Mouse (Mus musculus): ENCODE measurements around the gene Axl.
"Not testable (repeated sequence)": the region's sequence is repeated elsewhere in the genome, so short reads cannot be mapped to it uniquely, and the experiment has no call there.

The Axl gene

DNA sequence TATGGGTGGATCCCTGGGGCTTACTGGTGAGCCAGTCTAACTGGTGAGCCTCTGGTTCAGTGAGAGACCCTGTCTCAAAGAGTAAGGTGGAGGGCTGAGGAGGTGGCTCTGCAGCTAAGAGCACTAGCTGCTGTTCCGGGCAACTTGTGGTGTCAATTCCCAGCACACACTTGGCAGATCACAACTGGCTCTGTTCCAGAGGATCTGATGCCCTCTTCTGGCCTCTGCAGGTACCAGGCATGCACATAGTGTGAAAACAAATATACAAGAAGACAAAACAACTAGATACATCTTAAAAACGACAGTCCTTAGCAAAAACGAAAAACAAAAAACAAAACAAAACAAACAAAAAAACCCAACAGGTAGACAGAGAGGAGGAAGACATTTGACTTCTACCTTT lies 5.2 kb upstream of the Axl start:
- no peak for DNase-seq (ENCODE audit: low spot score in 2 of 2)

DNA sequence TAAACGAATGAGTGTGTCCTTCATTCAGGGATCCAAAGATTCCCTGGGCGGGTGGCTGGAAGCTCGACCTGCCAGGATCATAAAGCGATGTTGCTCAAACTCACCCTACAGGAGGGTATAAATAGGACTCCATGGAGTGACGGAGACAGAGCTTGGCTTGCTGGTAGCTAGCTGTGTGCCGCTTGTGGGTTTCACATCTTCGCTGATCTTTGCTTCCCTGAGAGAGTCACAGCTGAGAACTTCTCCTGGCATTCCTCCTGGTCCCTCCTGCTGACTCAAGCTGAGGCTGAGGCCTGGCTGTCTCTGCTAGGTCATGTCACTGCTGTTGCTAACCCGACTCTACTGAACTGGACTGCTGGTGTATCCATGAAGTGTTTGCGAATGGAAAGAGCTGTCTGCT lies 4.5 kb upstream of the Axl start:
- not testable (repeated sequence) for DNase-seq (ENCODE audit: low spot score in 2 of 2)

DNA sequence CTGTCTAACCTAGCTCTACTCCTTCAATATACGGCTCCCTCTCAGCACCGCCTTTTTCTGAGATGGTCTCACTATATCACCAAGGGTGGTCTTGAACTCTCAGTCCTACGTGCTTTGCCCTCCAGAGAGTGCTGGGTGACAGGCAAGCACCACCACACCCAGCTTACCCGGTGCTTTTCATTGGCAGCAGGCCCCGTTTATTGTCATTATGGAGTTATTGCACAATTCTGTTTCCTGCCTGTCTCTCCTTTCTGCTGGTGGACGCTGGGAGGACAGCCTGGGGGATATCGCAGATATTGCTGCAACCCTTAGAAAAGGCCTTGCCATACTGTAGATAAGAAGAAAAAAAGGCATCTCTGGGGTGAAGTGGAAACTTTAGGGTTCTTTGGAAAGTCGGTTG lies 2.1 kb upstream of the Axl start:
- no peak for DNase-seq (ENCODE audit: low spot score in 2 of 2)

DNA sequence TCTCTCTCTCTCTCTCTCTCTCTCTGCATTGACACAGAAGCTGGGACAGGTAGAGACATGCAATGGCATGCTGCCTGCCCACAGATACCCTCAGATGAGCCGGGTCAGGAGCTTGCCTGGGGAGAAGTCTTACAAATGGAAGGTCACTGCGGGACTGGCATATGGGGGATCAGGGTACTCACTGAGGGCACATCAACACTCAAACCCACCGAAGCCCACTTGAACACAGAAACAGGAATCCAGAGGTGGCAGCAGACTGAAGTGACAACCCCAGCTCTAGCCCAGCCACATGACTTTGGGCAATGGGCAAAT lies 580 bp upstream of the Axl start:
- no peak for DNase-seq (ENCODE audit: low spot score in 2 of 2)

DNA sequence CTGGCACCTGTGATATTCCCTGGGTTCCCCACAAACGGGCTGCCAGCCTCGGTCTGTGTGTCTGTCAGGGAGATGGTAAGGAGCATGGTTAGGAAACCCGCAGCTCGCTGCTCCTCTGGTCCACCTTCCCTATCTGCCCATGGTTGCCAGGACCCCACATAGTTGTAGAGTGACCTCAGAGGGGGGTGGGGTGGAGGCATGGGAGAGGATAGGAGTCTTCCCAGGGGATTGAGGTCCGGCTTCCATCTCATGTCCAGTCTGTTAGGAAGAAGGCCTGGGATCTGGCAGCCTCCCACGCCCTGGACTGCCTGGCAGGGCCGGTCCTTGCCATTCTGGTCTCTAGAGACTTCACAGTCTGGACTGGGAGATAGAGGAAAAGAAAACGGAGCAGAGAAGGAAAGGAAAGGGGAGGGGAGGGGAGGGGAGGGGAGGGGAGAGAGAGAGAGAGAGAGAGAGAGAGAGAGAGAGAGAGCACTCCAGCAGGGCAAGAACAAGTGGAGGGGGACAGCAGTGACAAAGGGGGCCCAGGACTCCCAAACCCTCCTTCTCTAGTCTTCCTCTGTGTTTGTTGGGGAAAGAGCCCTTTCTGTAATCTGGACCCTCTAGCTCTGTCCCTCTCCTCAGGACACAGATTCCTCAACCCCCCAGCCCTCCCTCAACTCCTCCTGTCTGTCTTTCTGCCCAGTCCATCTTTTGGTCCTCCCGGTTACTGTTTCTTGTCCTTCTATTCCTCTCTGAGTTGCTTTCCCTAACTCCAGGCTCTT lies 867 bp downstream of the Axl start:
- no peak for DNase-seq (ENCODE audit: low spot score in 2 of 2)

DNA sequence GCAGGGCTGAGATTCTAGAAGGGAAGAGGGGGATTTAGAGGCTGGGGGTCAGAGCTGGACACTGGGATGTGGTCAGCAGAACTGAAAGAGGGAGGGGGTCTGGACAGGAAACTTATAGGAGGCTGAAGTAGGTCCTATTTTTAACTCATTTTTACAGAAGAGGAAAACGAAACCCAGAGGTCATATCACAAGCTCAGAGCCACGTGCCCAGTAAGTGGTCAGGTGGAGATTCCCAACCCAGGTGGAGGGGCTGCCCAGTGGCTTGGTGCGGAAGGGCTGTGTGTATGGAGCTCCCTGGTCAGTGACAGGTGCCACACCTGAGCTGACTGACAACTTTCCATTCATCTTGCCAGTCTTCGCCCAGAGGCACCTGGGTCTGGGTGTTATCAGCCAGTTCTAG lies 1.5 kb downstream of the Axl start:
- no peak for DNase-seq (ENCODE audit: low spot score in 2 of 2)

DNA sequence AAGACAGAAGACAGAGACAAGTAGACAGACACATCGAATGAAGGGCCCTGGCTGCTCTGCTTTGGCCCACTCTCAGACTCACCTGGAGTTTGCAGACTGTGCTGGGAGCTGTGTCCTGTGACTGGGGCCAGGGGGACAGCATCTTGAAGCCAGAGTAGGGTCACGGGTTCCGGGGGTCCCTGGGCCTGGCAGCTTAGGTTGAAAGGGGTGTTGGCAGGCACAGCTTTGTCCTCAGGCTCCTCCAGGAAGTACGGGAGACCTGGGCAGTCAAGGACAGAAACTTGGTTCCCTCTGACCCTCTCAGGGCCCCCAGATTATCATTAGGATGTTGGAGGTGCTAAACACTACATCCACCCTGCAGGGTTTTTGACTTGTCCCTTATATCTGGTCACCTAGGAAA lies 2.8 kb downstream of the Axl start:
- DNase-seq (ENCODE audit: low spot score in 2 of 2) = no peak

DNA sequence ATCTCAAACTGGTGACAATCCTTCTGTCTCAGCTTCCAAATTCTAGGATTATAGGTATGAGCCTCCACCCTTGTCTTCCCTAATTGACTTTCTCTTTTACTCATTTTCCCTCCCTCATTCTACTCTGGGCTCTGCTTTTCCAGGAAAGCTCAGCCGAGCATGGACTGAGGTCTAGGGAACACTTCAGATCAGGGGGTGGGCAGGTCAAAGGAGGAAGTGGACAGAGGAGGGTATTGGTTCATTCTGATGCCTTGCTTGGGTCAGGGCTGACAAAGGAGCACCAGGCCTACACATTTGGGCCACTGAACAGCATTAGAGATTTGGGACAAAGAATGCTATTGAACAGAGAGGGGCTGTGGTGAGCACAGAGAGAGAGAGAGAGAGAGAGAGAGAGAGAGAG lies 3.7 kb downstream of the Axl start:
- no peak for DNase-seq (ENCODE audit: low spot score in 2 of 2)

DNA sequence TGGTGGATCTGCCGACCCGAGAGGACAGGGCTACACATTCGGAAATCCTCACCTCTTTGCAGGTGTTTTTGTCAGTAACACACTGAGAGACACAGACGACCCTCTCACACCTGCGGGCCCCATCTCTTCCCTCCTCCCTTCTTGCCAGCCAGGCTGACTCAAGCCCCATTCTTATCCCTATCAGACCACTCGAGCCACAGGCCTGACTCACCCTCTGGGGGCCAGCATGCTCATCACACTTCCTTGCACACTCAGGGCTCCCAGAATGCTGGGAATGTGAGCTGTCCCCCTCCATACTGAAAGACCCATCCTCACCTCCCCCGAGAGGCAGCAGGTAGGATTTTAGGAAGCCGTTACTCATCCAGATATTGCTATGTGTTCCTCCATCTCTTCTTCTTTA lies 4.8 kb downstream of the Axl start:
- no peak for DNase-seq (ENCODE audit: low spot score in 2 of 2)

DNA sequence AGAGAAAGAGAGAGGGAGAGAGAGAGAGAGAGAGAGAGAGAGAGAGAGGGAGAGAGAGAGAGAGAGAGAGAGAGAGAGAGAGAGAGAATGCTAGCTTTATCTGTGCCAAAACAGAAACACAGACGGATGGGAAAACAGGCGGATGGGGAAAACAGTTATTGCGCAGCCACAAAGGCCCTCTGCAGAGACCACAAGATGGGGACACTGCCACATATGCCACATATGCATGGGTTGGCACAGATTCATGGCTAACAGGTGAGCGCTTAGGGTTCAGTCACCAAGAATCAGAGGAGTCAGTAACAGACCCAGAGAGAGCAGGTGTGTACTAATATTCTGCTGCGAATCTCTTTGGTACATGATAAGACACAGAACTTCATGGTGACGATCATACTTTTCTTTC lies 5.8 kb downstream of the Axl start:
- no peak for DNase-seq (ENCODE audit: low spot score in 2 of 2)

DNA sequence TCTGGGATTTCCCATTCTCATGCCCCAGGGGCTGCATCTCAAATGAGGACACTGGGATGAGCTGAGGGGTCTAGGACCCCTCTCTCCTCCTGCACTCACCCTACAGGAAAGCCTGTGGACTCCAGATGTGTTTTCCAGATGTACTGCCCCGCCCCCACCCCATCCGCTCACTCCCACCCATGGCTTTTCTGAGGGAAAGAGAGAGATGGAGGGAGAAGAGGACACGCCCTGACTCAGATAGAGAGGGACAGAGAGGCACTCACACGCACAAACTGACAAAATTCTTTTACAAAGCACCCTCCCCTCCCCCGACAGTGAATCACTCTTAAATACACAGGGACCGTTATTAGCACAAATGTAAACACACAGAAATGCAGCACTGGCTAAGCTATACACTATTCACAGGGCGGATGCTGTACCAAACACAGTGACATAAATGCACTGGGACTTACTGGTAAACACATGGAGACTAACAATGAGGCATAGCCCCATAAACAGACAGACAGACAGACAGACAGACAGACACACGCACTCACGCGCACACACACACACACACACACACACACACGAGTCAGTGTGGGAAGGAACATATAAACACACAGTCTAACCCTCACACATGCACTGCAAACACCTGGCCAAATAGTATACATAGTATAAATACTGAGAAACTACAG lies 6.4 kb downstream of the Axl start:
- DNase-seq (ENCODE audit: low spot score in 2 of 2) = no peak

DNA sequence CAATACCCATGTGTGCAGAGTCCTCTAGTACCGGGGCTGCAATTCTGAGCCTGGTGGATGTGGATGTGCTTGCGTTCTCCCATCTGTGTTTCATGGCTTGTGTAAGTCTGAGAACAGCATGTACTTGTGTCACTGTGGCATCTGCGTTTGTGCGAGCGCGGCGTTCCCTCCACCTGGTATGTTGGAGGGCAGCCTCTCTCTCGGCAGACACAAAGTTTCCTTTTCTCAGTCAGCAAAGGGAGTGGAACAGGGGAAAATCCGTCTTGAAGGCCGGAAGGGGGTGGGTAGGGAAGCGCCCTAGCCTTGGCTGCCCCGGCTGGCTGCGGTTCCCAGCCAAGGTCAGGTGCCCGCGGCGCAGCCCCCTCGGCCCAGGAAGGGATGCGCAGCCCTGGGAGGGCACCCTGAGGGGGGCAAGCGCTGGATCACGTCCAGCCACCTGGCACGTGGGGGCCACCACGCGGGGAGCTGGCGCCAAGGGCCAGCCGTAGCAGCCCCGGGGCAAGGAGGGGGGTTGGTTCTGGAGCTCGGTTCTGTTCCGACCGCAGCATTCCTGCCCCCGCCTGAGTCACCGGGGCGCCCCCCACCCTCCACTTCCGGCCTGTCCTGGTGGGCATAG lies 7.1 kb downstream of the Axl start:
- no peak for DNase-seq (ENCODE audit: low spot score in 2 of 2)

DNA sequence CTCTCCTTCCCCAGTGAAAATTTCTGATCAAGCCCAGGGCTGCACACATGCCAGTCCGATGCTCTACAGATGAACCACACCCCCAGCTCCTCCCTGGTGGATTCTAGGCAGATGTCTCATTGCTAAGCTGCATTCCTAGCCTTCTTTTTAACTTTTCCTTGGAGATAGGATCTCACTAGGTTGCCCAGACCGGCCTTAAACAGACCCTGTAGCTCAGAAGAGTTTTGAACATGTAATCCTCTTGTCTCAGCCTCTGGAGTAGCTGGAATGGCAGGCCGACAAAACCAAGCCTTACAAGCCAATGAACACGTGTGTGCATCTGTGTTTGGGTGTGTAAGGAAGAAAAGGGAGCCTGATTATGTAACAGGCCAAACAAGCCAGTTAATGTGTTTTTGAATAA lies 7.8 kb downstream of the Axl start:
- no peak for DNase-seq (ENCODE audit: low spot score in 2 of 2)

DNA sequence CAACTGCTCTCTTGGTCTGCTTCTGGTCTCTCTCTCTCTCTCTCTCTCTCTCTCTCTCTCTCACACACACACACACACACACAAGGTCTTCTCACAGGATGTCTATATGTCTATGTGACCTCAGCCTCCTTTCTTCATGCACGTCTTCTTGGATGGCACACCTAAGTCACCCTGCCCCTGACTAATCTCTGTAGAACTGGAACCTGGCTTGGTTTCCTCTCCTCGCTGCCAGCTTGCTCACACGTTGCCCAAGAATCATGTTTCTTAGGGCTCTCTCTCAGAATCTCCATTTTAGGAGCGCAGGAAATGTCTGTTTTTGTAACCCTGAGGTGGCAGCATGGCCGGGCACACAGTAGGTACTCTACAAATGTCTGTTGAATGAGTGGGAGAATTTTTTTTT lies 8.5 kb downstream of the Axl start:
- no peak for DNase-seq (ENCODE audit: low spot score in 2 of 2)

DNA sequence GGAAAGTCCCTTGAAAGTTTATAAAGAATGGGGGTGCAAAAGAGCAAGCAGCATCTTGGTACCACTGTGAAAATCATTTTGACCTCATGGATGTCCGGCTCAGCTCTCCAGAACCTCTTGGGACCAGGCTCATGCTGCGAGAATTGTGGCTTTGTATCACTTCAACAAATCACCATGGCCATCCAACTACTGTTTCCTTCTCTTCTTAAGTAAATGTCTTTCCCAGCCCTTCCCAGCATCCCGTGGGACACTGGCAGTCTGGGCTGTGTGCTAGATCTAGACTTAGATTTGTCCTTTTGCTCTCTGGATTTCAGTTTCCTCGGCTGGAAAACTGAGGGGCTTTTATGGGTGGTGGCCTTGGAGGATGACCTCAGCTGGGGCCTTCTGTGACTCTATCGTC lies 20.3 kb downstream of the Axl start:
- no peak for DNase-seq (ENCODE audit: low spot score in 2 of 2)

DNA sequence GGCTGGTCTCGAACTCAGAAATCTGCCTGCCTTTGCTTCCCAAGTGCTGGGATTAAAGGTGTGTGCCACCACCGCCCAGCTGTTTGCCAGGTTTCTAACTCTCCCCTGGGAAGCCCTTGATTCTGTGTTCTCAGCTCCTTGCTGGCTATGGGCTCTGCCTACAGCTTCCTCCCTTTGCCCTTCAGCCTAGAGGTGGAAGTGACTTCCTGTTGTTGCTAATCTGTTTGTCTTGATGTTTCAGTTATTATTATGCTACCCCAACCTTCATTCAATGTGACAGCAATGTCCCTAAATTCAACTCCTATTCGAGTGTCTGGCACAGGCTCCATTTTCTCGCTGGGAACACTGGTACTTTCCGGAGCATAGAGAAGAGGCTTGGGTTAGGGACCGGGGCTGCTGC lies 22.4 kb downstream of the Axl start:
- DNase-seq (ENCODE audit: low spot score in 2 of 2) = no peak

DNA sequence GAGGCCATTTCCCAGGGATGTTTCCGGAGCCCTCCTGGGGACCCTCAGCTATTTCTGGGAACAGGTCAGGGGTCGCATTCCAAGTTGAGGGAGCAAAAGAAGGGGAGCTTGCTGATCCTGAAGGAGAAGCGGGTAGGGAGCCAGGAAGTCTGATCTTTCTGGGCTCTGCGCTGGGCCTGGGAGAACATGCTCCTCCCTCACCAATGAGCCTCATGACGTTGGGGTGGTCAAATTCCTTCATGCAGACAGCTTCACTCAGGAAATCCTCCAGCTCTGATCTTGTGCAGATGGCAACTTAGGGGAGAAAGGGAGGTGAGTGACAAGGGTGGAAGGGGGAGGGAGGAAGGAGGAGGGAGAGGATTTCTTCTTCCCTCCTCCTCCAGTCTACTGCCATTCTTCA lies 24.3 kb downstream of the Axl start:
- DNase-seq (ENCODE audit: low spot score in 2 of 2) = no peak

DNA sequence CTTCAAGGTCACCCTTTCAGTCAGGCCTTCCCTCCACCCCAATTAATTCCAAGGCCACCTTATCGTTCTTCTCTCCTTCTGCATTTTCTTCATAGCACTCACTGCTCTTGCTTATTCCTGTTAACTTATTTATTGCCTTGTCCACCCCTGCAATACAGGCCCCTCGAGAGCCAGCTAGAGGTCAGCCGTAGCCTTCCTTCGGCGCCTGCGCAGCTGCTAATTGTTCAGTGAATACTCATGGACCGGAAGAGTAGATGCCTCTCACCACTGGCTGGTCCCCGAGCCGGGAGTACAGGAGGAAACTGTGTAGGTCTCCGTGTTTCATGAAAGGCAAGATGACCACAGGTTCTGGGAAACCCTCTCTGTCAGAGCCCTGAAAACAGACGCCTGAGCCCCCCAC lies 24.8 kb downstream of the Axl start:
- no peak for DNase-seq (ENCODE audit: low spot score in 2 of 2)

DNA sequence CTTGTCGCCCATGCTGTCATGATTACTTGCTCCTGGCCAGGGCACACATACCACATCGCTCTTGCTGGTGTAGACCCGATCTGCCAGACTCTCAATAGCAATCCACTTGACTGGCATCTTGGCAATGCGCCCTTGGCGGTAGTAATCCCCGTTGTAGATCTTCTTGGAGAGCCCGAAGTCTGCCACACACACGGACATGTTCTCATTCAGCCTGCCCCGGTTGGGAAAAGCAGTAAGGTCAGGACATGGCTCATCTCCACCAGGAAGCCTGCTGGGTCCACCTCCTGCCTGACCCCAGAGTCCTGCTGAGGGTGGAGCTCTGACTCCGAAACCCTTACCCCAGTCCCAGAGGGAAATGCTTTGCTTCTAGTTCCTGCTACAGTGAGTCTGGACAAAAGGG lies 27.2 kb downstream of the Axl start:
- no peak for DNase-seq (ENCODE audit: low spot score in 2 of 2)

DNA sequence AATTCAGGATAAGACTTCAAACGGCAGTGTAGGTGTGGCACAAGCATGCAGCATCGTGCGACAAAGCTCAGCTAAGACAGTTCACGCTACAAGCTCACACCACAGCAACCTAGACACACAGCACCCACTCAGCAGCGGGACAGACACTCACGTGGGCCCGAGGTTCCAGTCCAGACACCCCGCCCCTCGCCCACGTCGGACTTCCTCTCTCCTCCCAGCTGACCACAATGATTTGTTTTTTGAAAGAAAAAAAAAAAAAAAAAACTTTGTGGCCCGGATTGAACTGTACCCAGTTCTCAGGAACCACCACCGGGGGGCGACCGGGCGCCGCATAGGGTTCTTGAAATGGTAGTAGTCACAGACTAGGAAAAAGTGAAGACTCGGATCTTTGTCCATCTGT lies 32.5 kb downstream of the Axl start:
- DNase-seq (ENCODE audit: low spot score in 2 of 2) = peak; percentile 76 to 84

DNA sequence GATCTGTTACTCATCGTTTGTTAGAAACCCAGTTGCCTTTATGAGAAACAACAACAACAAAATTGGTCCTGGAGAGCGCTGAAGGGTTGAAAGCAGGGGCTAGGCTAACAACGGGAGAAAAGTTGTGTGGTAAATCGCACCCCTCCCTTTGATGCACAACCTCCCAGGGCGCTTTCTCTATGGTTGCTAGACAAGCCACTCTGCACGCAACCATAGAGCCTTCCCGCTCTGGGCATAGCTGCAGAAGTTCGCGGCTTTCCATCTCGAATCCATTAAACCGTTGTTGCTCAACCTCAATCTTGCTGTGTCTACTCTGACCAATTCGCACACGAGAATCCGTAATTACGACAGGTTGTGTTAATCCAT lies 33.1 kb downstream of the Axl start:
- peak; percentile 32 to 49 for DNase-seq (ENCODE audit: low spot score in 2 of 2)

DNA sequence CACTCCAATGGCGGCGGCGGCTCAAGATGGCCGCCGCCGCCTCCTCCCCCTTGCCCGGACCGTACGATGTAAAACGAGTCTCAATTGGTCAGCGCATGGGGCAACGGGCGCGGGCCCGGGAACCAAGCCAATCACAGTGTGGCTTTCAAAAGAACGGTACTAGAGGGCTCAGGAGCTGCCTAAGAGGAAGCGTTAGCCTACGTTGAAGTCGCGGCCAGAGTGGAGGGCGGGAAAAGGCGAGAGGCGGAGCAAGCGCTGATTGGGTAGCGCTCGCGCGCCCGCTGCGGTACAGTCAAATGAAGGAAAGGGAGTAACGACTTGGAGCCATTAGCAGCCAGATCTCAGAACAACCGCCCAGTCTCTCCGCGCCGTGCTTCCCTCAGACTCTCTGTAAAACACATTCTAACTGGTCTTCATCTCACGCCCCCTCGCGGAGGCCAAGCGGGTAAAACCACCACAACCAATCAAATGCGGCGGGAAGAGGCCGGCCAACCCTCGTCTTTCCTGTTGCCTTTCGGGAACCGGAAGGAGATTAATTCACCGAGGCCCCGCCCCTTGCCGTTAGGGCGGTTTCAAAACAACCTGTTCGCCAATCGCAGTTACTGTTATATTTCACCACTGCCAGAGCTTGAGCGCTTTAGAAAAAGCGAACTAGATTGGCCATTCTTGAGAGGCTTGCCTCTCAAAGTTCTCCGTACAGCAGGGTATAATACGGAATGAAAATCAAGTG lies 33.6 kb downstream of the Axl start, which contains the start of gene Hnrnpul1:
Hnrnpul1 (minus strand) TSS at position 20 of the 730 bp plus-strand sequence.
- DNase-seq (ENCODE audit: low spot score in 2 of 2) = peak; percentile 99

DNA sequence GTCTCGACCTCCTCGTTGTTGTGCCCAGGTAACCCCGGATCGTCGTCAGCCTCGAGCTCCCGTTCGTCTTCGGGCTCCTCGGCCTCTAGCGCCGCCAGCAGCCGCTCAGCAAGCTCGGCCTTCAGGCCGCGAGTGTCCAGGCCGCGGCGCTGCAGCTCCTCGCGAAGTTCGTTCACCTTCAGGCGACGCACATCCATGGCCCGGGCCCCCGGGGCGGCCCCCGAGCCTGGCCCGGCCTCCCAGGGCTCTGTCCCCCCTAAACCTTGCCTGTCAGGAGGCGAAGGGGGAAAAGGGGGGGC lies 34.1 kb downstream of the Axl start:
- no peak for DNase-seq (ENCODE audit: low spot score in 2 of 2)
